Mouse (Mus musculus) spleen, adult 2 months (tissue): ENCODE results near the gene Dlk1.

ENCODE experiments used
- CTCF ChIP-seq: fragments of 200-500 bp; IDR thresholded peaks from 2 replicates; pipeline ENCODE4 v1.5.1; 2011; ENCODE audit warnings: mild to moderate bottlenecking, inconsistent platforms; ENCODE audit not compliant: insufficient read depth, insufficient read length, insufficient replicate concordance; ENCODE audit errors: extremely low read depth
- POLR2A ChIP-seq: fragments of 200-500 bp; IDR thresholded peaks from 2 replicates; pipeline ENCODE4 v1.6.1; 2011; ENCODE audit warnings: low read depth, low read length, inconsistent platforms

GRCm38 (mm10) chr12:109500992-109501391 lies 48.4 kb downstream of the Dlk1 start:
- TF ChIP-seq CTCF (no peak), POLR2A (no peak)
